ENCODE assay signal across 25 mouse cellular contexts in the genomic region with DNA sequence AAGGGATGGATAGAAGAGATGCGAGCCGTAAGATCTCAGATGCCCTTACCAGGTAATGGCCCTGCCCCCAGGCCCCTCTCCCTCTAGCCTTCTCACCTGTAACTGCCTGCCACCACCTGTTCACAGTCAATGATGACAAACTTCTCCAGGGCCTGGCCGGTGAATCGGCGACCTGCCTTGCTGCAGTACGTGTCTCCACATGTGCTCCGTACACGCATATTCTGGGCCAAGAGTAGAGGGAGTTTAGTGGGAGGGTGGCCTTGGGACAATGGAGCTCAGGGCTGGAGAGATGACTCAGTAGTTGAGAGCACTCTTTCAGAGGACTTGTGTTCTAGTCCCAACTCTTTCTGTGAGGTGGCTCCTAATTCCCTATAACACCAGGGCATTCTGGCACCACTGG. TPM values are rescaled to one million over a fixed set of nuclear protein-coding genes. Genes with fewer than 3 reads are reported as not detected.
"Had no signal": no experiment of that assay in that cellular context is flagged by ENCODE, and none has a peak within 500 bp of the region (broad histone marks: within the 10 kb centered on the region; RNA-seq: fewer than 3 reads in every experiment).

No protein-coding gene starts in this region.

- DNase-seq: gastrocnemius, adult 2 months; gastrocnemius, postnatal 10 days; gastrocnemius, postnatal 25 days; heart, adult 18-20 months; heart, postnatal 10 days; heart, postnatal 4 days; kidney, adult 18-20 months; kidney, adult 8-10 months; kidney, postnatal 10 days; liver had no signal

RNA-seq across cellular contexts. Expression of a gene that starts 3.8 kb away (rescaled TPM):
- total RNA-seq: gastrocnemius, adult 2 months; gastrocnemius, postnatal 10 days; gastrocnemius, postnatal 25 days; gastrocnemius, postnatal 4 days; granulocyte monocyte progenitor cell, adult 5-6 weeks; heart, adult 18-20 months; heart, adult 8-10 months; heart, postnatal 10 days; heart, postnatal 25 days; heart, postnatal 4 days; layer of hippocampus, adult 2 months; layer of hippocampus, postnatal 10 days; layer of hippocampus, postnatal 25 days; left cerebral cortex, adult 2 months; left cerebral cortex, postnatal 14 days; left cerebral cortex, postnatal 36 days had no signal
- polyA plus RNA-seq: inflammation-experienced regulatory T-cells, adult 6 months had no signal

RNA-seq across cellular contexts. Expression of a gene that starts 55.7 kb away (rescaled TPM):
- total RNA-seq: gastrocnemius, adult 2 months; gastrocnemius, postnatal 25 days; granulocyte monocyte progenitor cell, adult 5-6 weeks; heart, adult 18-20 months; heart, adult 8-10 months had no signal
- polyA plus RNA-seq: heart, embryonic 10.5 days; heart, embryonic 14.5 days; inflammation-experienced regulatory T-cells, adult 6 months; kidney, embryonic 14.5 days; liver, embryonic 11.5 days had no signal
